Mouse (Mus musculus) layer of hippocampus, adult 11-12 months (tissue): ENCODE data around the gene Vamp5.

Source experiments
- DNase-seq: peaks from one replicate; pipeline ENCODE4 v3.0.0; 2022; ENCODE audit warnings: low spot score

The Vamp5 gene

DNA sequence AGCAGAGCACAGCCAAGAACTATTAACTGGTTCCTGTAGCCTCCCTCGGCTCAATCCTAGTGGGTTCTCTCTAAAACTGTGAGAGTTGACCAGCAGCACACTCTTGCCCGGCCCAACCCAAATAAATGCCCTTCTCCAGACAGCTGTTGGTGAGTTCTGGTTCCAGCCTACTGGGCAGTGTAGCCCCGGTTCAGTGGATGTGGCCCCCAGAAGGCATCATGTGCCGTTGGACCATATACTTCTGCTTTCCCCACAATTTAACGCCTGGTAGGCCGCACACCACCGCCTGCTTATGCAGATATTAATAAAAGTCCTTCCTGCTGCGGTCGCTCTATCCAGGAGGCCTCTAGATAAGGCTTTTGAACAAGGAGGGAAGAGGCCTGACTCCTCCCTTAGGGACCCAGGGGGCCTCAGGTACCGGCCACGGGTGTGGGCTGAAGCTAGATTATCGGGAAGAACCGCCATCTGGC, 9.2 kb upstream of the Vamp5 start:
- DNase-seq = no peak

GRCm38 (mm10) chr6:72388791-72389329, 8.6 kb upstream of the Vamp5 start:
- no peak for DNase-seq

DNA sequence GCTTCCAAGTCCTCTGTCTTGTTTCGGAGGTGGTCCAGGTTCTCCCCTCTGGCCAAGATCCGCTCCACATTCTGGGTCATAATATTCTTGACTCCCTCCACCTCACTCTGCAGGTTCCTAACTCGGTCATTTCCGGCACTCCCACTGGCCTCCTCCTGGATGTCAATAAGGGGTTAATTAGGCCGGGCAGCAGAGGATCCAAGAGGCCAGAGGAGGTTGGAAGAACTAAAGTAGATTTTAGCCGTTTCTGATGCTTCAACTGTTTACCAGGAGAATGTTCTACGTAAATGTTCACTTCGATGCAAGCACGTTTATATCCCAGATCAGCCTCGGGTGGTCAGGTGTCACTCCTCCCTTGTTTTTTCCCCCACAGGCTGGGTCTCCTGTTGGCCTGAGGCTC, 8.0 kb upstream of the Vamp5 start:
- DNase-seq = no peak

DNA sequence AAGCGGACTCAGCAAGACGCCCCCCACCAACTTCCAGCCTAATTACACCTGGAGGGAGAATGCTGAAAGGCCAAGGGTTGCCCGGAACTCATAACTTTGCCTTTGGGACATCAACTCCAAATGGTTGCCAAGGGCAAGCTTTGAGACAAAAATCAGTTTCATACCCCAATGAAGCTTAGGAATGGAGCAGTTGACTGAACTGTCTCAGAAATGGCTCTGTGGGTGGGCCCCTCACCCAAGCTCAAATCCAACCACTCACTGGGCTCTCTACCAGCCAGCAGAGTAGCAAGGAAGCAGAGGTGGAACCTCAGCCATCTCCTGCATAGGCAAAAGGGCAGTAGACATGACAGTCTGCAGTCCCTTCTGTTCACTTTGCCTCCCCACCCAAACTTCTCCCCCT, 7.5 kb upstream of the Vamp5 start:
- no peak for DNase-seq

- DNase-seq = no peak
Measured at GRCm38 (mm10) chr6:72386561-72386960, 6.3 kb upstream of the Vamp5 start.

DNA sequence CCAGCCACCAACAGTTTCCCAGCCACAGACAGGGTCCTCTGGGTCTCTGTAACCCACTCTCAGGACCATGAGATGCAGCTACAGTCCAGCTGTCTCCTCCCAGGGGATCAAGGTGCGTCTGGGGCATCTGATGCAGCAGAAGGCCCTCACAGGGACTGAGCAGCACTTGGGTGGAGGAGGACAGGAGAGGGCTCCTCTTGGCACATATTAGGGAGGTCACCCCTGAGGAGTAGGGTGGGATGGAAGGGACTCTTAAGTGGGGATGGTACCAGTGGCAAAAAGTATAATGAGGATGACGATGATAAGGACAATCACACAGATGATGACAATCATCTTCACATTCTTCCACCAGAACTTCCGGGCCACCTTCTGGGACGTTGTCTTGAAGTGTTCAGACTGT, 5.0 kb upstream of the Vamp5 start:
- DNase-seq = no peak

DNA sequence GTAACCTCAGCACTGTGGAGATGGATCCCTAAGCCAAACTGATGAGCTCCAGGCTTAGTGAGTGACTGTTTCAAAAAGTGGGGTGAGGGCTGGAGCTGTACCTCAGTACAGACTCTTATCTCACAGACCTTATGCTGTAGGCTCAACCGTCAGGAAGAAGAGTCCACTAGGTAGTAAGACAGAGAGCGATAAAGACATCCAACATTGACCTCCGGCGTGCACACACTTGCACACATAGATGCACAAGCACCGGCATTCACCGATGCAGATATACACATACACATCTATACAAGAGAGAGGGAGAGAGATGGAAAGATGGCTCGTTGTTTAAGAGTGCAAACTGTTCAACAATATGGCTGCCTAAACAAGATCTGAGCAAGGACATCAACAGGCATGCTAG, 3.7 kb upstream of the Vamp5 start:
- DNase-seq = no peak

- DNase-seq = no peak
Measured at GRCm38 (mm10) chr6:72383142-72383820, 3.0 kb upstream of the Vamp5 start.

DNA sequence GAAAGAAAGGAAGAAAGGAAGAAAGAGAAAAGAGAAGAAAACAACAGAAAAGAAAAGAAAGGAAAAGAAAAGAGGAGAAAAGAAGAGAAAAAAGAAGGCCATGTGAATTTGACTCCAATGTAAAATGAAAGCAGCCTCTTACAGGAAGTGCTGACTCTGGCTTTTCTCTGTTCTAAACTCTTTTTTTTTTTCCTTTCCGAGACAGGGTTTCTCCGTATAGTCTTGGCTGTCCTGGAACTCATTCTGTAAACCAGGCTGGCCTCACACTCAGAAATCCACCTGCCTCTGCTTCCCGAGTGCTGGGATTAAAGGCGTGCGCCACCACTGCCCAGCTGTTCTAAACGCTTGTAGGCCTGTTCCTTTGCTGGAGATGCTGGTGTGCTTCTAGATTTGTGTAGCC, 2.2 kb upstream of the Vamp5 start:
- no peak for DNase-seq

DNA sequence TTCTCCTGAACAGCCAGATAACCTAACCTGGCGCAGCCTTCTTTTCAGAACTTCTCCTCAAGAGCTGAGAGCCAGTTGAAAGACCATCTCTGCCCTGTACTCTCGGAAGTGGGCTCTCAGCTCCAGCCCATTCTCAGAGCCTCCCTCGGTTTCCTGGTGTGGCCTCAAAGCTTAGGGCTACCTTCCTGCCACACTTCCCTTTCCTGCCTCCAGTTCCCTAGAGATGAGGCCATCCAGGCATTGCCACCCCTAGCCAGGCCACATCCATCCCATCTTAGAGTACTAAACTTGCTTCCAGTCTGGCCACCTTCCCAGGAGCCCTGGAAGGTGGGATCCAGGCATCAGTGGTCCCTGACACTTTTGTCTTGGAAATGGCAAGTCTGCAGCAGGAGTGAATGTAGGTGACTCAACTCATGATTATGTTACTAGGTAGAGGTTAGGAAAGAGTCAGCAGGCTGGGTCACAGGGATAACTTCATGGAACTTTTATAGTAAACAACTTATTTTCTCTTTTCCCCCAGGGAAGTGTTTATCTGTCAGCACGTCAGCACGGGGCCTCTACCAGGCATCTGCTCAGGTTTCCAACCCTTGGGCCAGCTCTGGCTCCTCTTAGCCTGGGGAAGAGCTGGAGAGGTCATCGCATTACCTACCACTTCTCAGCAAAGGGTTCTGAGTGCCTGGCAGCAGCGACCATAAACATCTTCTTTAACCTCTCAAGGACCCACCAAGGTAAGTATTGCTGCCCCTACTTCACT, 714 bp downstream of the Vamp5 start:
- DNase-seq = no peak

GRCm38 (mm10) chr6:72378510-72379234, 1.6 kb downstream of the Vamp5 start:
- DNase-seq = no peak

GRCm38 (mm10) chr6:72374820-72375563, 5.3 kb downstream of the Vamp5 start:
- DNase-seq = no peak

GRCm38 (mm10) chr6:72374206-72374605, 6.1 kb downstream of the Vamp5 start:
- DNase-seq = no peak

GRCm38 (mm10) chr6:72373184-72373583, 7.1 kb downstream of the Vamp5 start:
- DNase-seq = no peak

- no peak for DNase-seq
Measured at GRCm38 (mm10) chr6:72371571-72371970, 8.7 kb downstream of the Vamp5 start.

DNA sequence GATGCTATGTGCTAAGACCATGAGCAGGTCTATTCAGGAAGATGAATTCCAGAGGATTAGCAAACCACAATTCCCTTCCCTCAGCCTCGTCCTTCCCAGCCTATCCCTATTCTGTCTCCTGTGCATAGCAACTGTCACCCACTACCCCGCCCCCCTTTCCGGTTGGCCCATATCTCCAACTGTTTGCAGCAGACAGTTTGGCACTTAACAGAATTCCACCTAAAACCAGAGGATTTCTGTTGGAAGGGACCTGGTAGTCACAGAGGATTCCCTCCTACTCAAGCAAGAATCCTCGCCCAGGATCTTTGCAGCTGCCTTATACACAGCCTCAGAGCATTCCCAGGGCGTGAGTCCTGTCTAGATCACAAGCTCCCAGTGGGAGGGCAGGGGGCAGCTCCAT, 9.1 kb downstream of the Vamp5 start:
- no peak for DNase-seq

GRCm38 (mm10) chr6:72370091-72370490, 10.2 kb downstream of the Vamp5 start:
- no peak for DNase-seq

GRCm38 (mm10) chr6:72369557-72369956, 10.7 kb downstream of the Vamp5 start:
- no peak for DNase-seq

DNA sequence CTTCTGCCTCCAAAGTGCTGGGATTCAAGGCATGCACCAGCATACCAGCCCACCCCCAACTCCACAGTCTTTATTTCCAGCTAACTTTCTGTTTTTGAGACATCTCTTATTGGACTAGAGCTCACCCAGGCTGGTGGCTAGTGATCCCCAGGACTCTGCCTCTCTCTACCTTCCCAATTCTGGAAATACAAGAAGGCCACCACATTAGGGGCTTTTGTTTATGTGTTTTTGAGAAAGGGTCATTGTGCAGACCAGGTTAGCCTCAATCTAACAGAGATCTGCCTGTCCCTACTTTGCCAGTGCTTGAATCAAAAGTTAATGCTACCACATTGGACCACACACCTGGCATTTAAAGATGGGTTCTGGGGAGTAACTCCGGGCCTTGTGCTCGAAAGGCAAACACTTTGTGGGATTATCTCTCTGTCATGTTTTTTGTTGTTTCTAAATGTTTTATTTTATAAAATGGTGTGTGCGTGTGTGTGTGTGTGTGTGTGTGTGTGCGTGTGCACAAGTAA, 12.8 kb downstream of the Vamp5 start:
- no peak for DNase-seq

- DNase-seq = no peak
Measured at GRCm38 (mm10) chr6:72366844-72367443, 13.3 kb downstream of the Vamp5 start, which contains the start of gene Rnf181. TSS of gene Rnf181 (minus strand) at chr6:72366956.

- no peak for DNase-seq
Measured at GRCm38 (mm10) chr6:72366304-72366703, 14.0 kb downstream of the Vamp5 start.
